Mouse (Mus musculus) urinary bladder, postnatal 14 days (tissue): Measurements from ENCODE around the gene Dusp1.
A peak's percentile ranks its signal among the peaks of the same experiment; 100 is the strongest.

ENCODE experiments used
- DNase-seq: peaks from one replicate; pipeline ENCODE4 v3.0.0; 2021; ENCODE audit warnings: low spot score

Dusp1 gene

GRCm38 (mm10) chr17:26524316-26524715 is 37.6 kb downstream of the Dusp1 start:
- DNase-seq, result no peak

- DNase-seq, result no peak
Measured at GRCm38 (mm10) chr17:26522711-26523110, 39.2 kb downstream of the Dusp1 start.

GRCm38 (mm10) chr17:26518306-26518705 is 43.6 kb downstream of the Dusp1 start:
- no peak for DNase-seq

GRCm38 (mm10) chr17:26515675-26516074 is 46.3 kb downstream of the Dusp1 start:
- DNase-seq, result no peak

GRCm38 (mm10) chr17:26514581-26515030 is 47.3 kb downstream of the Dusp1 start:
- no peak for DNase-seq

- no peak for DNase-seq
Measured at GRCm38 (mm10) chr17:26513459-26514290, 48.3 kb downstream of the Dusp1 start.

GRCm38 (mm10) chr17:26512961-26513360 is 49.0 kb downstream of the Dusp1 start:
- no peak for DNase-seq

GRCm38 (mm10) chr17:26511816-26512774 is 49.8 kb downstream of the Dusp1 start:
- peak; percentile 72 for DNase-seq

- DNase-seq, result no peak
Measured at GRCm38 (mm10) chr17:26511256-26511655, 50.7 kb downstream of the Dusp1 start.

GRCm38 (mm10) chr17:26510146-26511045 is 51.5 kb downstream of the Dusp1 start:
- DNase-seq, result no peak

- DNase-seq, result peak; percentile 75
Measured at GRCm38 (mm10) chr17:26508961-26509771, 52.8 kb downstream of the Dusp1 start.

GRCm38 (mm10) chr17:26508345-26508960 is 53.5 kb downstream of the Dusp1 start:
- DNase-seq, result peak; percentile 95

- DNase-seq, result peak; percentile 87
Measured at GRCm38 (mm10) chr17:26507966-26508344, 54.0 kb downstream of the Dusp1 start.

- peak; percentile 43 for DNase-seq
Measured at GRCm38 (mm10) chr17:26506997-26507871, 54.7 kb downstream of the Dusp1 start.

GRCm38 (mm10) chr17:26506031-26506641 is 55.8 kb downstream of the Dusp1 start:
- peak; percentile 24 for DNase-seq

- DNase-seq, result no peak
Measured at GRCm38 (mm10) chr17:26505181-26505581, 56.7 kb downstream of the Dusp1 start.

- DNase-seq, result peak; percentile 70
Measured at GRCm38 (mm10) chr17:26503981-26504671, 57.8 kb downstream of the Dusp1 start.
